Mouse (Mus musculus) liver, embryonic 11.5 days (tissue): ENCODE measurements at regions not wholly inside any gene's neighbourhood (a gene's known extent, or its start where the extent isn't known, plus 50 kb on each side); places are given as distances from the start of the nearest gene placed in this dataset.

ENCODE experiments used
- ATAC-seq: fragments of 200-750 bp; cut with Nextera tagmentation; replicated peaks from 2 replicates; pipeline ENCODE4 v1.8.0; 2017; ENCODE audit warnings: moderate number of reproducible peaks, mild to moderate bottlenecking, moderate TSS enrichment, moderate library complexity; ENCODE audit not compliant: low FRiP score
- DNase-seq: peaks from one replicate; pipeline ENCODE4 v3.0.0-alpha.2; 2017; ENCODE audit warnings: low spot score
- H3K27ac ChIP-seq: fragments of 300-500 bp; sonication (generic); 2 replicates; pipeline ENCODE4 v1.5.1; 2014; ENCODE audit warnings: mild to moderate bottlenecking, low read depth, low read length, control low read depth
- H3K27me3 ChIP-seq: fragments of 300-500 bp; sonication (generic); replicated peaks from 2 replicates; pipeline ENCODE4 v1.6.1; 2014; ENCODE audit warnings: low read length, mixed read lengths; ENCODE audit not compliant: control insufficient read depth, insufficient read depth
- H3K36me3 ChIP-seq: fragments of 300-500 bp; sonication (generic); 2 replicates; pipeline ENCODE4 v1.6.1; 2014; ENCODE audit warnings: mild to moderate bottlenecking, low read length, moderate library complexity, mixed read lengths; ENCODE audit not compliant: control insufficient read depth, insufficient read depth
- H3K4me1 ChIP-seq: fragments of 300-500 bp; sonication (generic); replicated peaks from 2 replicates; pipeline ENCODE4 v1.6.1; 2014; ENCODE audit warnings: low read length, mixed read lengths; ENCODE audit not compliant: control insufficient read depth, insufficient read depth
- H3K4me2 ChIP-seq: fragments of 300-500 bp; sonication (generic); 2 replicates; pipeline ENCODE4 v1.6.1; 2014; ENCODE audit warnings: mild to moderate bottlenecking, control low read depth, moderate library complexity
- H3K4me3 ChIP-seq: fragments of 300-500 bp; sonication (generic); 2 replicates; pipeline ENCODE4 v1.5.1; 2014; ENCODE audit warnings: low read depth, low read length, control low read depth
- H3K9ac ChIP-seq: fragments of 300-500 bp; sonication (generic); 2 replicates; pipeline ENCODE4 v1.6.1; 2014; ENCODE audit warnings: low read depth, low read length, control low read depth
- H3K9me3 ChIP-seq: fragments of 300-500 bp; sonication (generic); 2 replicates; pipeline ENCODE4 v1.6.1; 2016; ENCODE audit warnings: low read length, inconsistent platforms, mixed read lengths; ENCODE audit not compliant: control insufficient read depth
- WGBS: fragments of 180-500 bp; shearing (Covaris S2); extraction: QIAGEN DNeasy Blood & Tissue Kit; methylation state at CpG from one replicate; pipeline ENCODE4 v1.1.7; 2014; 5-methylcytosine and 5-hydroxymethylcytosine counted together

GRCm38 (mm10) chr10:72762964-72763363 lies 108.3 kb downstream of the Zwint start:
- H3K27me3 ChIP-seq: no peaks in the 10 kb centered on the region
- WGBS: 68% methylated on average over 6 of the region's 6 CpGs
- no peaks in the 10 kb centered on the region for H3K4me1 ChIP-seq
- H3K4me3 ChIP-seq: no peak overlapping the region
- no peak for ATAC-seq
- no peaks in the 10 kb centered on the region for H3K9me3 ChIP-seq
- H3K9ac ChIP-seq: no peak overlapping the region
- no peaks in the 10 kb centered on the region for H3K36me3 ChIP-seq
- H3K27ac ChIP-seq: no peak overlapping the region
- no peak for DNase-seq
- H3K4me2 ChIP-seq: no peak overlapping the region

DNA sequence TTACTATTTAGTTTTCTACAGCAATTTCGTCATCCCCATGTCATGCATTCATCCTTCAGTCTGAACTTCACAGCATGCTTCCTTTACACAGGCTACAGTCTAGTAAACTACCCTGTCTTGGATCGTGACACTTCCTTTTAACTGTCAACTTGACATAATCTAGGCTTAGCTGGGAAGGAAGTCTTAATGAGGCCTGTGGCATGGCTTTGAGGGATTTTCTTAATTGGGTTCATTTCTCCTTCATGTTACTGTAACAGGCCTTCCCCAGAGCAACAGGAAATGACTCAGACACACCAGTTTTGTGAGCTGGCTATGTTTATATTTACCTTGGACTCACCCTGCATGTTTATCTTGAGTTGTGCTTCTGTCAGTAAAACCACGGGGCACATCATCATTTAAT lies 123.7 kb downstream of the Zwint start:
- Histone ChIP-seq H3K27ac (no peak overlapping the region), H3K9me3 (no peaks in the 10 kb centered on the region), H3K4me3 (no peak overlapping the region), H3K9ac (no peak overlapping the region), H3K36me3 (no peaks in the 10 kb centered on the region), H3K4me1 (no peaks in the 10 kb centered on the region), H3K27me3 (no peaks in the 10 kb centered on the region), H3K4me2 (no peak overlapping the region)
- peak; percentile 70; the same call in 1 of the 2 replicates for ATAC-seq
- DNase-seq: no peak
- 20% methylated on average over 3 of the region's 3 CpGs for WGBS

- no peak overlapping the region for H3K4me3 ChIP-seq
- no peak overlapping the region for H3K27ac ChIP-seq
- DNase-seq (no peak), ATAC-seq (no peak)
- H3K36me3 ChIP-seq: no peaks in the 10 kb centered on the region
- no peak overlapping the region for H3K9ac ChIP-seq
- H3K4me2 ChIP-seq: no peak overlapping the region
- H3K4me1 ChIP-seq: no peaks in the 10 kb centered on the region
- no peaks in the 10 kb centered on the region for H3K9me3 ChIP-seq
- no peaks in the 10 kb centered on the region for H3K27me3 ChIP-seq
- 82% methylated on average over 8 of the region's 8 CpGs for WGBS
Measured at GRCm38 (mm10) chr10:72811614-72812013, 157.0 kb downstream of the Zwint start.

- Histone ChIP-seq H3K4me1 (no peaks in the 10 kb centered on the region), H3K27me3 (no peaks in the 10 kb centered on the region), H3K9ac (no peak overlapping the region), H3K36me3 (no peaks in the 10 kb centered on the region), H3K4me3 (no peak overlapping the region), H3K4me2 (no peak overlapping the region), H3K27ac (no peak overlapping the region), H3K9me3 (no peaks in the 10 kb centered on the region)
- DNase-seq (no peak), ATAC-seq (no peak)
- 67% methylated on average over 1 of the region's 1 CpGs for WGBS
Measured at GRCm38 (mm10) chr10:72847358-72848082, 192.9 kb downstream of the Zwint start.

DNA sequence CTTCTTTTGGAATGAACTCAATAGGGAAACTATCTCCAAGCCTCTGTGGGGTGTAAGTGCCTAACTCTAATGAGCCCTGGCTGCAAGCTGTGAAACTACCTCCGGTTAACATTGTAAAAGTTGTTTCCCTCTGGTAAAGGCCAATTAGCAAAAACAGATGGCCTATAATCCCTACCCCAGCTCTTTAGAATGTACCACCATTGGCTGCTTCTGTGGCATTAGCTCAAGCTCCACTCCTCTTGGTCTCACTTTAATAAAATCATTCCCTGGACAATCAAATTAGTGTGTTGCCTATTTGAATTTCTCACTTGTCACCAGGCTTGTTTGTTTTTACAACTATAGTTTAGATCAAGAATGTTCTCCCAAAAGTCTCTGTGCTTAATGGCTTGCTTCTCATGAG lies 213.3 kb downstream of the Zwint start:
- Histone ChIP-seq H3K9ac (no peak overlapping the region), H3K36me3 (no peaks in the 10 kb centered on the region), H3K9me3 (no peaks in the 10 kb centered on the region), H3K4me2 (no peak overlapping the region), H3K27me3 (no peaks in the 10 kb centered on the region), H3K27ac (no peak overlapping the region), H3K4me1 (no peaks in the 10 kb centered on the region), H3K4me3 (no peak overlapping the region)
- 41% methylated on average over 1 of the region's 1 CpGs for WGBS
- DNase-seq (no peak), ATAC-seq (no peak)
